Mouse (Mus musculus) lung, postnatal 0 days (tissue): ENCODE measurements at regions not wholly inside any gene's neighbourhood (a gene's known extent, or its start where the extent isn't known, plus 50 kb on each side); places are given as distances from the start of the nearest gene placed in this dataset. TPM values are rescaled to one million over a fixed set of nuclear protein-coding genes. Genes with fewer than 3 reads are reported as not detected.

Source experiments
- ATAC-seq: fragments of 200-750 bp; cut with Nextera tagmentation; 2 replicates; pipeline ENCODE4 v1.8.0; 2017; ENCODE audit warnings: moderate library complexity
- DNase-seq: peaks from one replicate; pipeline ENCODE4 v3.0.0-alpha.2; 2016; ENCODE audit warnings: low spot score
- H3K27ac ChIP-seq: fragments of 300-500 bp; sonication (generic); 2 replicates; pipeline ENCODE4 v1.5.1; 2014; ENCODE audit warnings: antibody characterized with exemption, mild to moderate bottlenecking, low read length, mixed read lengths
- H3K27me3 ChIP-seq: fragments of 300-500 bp; sonication (generic); replicated peaks from 2 replicates; pipeline ENCODE4 v1.6.1; 2014; ENCODE audit warnings: low read length, mixed read lengths; ENCODE audit not compliant: insufficient read depth
- H3K36me3 ChIP-seq: fragments of 300-500 bp; sonication (generic); 2 replicates; pipeline ENCODE4 v1.6.1; 2014; ENCODE audit warnings: low read length, mixed read lengths; ENCODE audit not compliant: insufficient read depth
- H3K4me1 ChIP-seq: fragments of 300-500 bp; sonication (generic); 2 replicates; pipeline ENCODE4 v1.6.1; 2014; ENCODE audit warnings: antibody characterized with exemption, low read depth, low read length, mixed read lengths; ENCODE audit not compliant: insufficient read depth
- H3K4me2 ChIP-seq: fragments of 300-500 bp; sonication (generic); replicated peaks from 2 replicates; pipeline ENCODE4 v1.6.1; 2014; ENCODE audit warnings: low read depth, mild to moderate bottlenecking, low read length, moderate library complexity, mixed read lengths
- H3K4me3 ChIP-seq: fragments of 300-500 bp; sonication (generic); 2 replicates; pipeline ENCODE4 v1.5.1; 2014; ENCODE audit warnings: low read depth, low read length
- H3K9ac ChIP-seq: fragments of 300-500 bp; sonication (generic); replicated peaks from 2 replicates; pipeline ENCODE4 v1.6.1; 2014; ENCODE audit warnings: low read depth, mild to moderate bottlenecking
- H3K9me3 ChIP-seq: fragments of 300-500 bp; sonication (generic); 2 replicates; pipeline ENCODE4 v1.6.1; 2016; ENCODE audit warnings: low read length, mixed read lengths
- CTCF ChIP-seq: IDR thresholded peaks from 2 replicates; pipeline ENCODE4 v1.5.1; 2016; ENCODE audit warnings: antibody characterized with exemption, mild to moderate bottlenecking
- EP300 ChIP-seq: IDR thresholded peaks from 2 replicates; pipeline ENCODE4 v1.6.1; 2016; ENCODE audit warnings: antibody characterized with exemption, mild to moderate bottlenecking, control low read depth
- WGBS: fragments of 180-500 bp; shearing (Covaris S2); extraction: QIAGEN DNeasy Blood & Tissue Kit; methylation state at CpG from one replicate; pipeline ENCODE4 v1.1.7; 2014; 5-methylcytosine and 5-hydroxymethylcytosine counted together
- microRNA-seq: library from miRNA; unstranded; fragments of <30 nt; microRNA quantifications from one replicate; pipeline ENCODE4, GENCODE M21; 2016

DNA sequence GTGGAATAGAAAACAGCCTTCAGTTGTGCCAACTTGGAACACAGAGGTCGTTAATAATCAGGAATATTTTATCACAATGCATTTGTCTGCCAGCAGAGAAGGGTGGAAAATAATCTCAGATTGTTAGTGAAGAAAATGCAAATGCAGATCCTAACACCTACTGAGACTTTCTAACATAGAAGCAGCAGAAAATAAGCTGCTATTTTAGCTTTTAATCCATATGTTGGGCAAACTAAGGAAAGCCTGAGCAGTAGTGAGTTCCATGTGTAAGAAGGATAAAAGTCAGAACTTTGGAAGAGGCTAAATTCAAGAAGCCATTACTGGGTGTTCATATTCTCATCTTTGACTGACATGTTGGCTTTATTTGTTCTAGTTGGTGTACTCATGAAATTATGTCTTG is 119.8 kb upstream of the Sphkap start:
- WGBS = 45% methylated on average over 1 of the region's 1 CpGs
- no peak for ATAC-seq

DNA sequence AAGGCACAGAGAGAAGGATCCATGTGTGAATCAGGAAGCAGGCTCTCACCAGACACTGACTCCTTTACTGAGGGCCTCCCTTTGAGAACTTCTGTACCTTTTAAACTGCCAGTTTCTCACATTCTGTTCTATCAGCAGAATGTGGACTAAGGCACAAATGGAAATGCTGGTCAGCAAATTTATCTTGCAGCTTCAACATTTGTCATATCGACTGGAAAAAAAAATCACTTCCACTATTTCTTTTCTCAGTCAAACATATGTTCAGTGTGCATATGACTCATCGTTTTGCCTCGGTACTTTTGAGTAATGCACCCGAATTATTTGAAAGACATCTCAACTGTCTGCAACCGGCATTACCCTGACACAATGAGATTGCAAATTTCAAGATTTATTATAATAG is 101.4 kb upstream of the Sphkap start:
- no peaks in the 10 kb centered on the region for H3K36me3 ChIP-seq
- H3K4me1 ChIP-seq = no peaks in the 10 kb centered on the region
- H3K27me3 ChIP-seq = no peaks in the 10 kb centered on the region
- H3K27ac ChIP-seq = no peak overlapping the region
- no peak overlapping the region for H3K4me3 ChIP-seq
- WGBS = 68% methylated on average over 5 of the region's 5 CpGs
- H3K9me3 ChIP-seq = no peaks in the 10 kb centered on the region
- no peak overlapping the region for H3K4me2 ChIP-seq
- ATAC-seq (no peak), DNase-seq (no peak)
- H3K9ac ChIP-seq = no peak overlapping the region
- TF ChIP-seq EP300 (no peak), CTCF (no peak)

More for the DNA sequence above, 119.8 kb upstream of the Sphkap start:
- Histone ChIP-seq H3K4me2 (no peak overlapping the region), H3K36me3 (no peaks in the 10 kb centered on the region), H3K4me1 (no peaks in the 10 kb centered on the region), H3K9me3 (no peaks in the 10 kb centered on the region), H3K9ac (no peak overlapping the region), H3K27me3 (no peaks in the 10 kb centered on the region), H3K4me3 (no peak overlapping the region), H3K27ac (no peak overlapping the region)
- DNase-seq = no peak
- TF ChIP-seq EP300 (no peak), CTCF (no peak)

DNA sequence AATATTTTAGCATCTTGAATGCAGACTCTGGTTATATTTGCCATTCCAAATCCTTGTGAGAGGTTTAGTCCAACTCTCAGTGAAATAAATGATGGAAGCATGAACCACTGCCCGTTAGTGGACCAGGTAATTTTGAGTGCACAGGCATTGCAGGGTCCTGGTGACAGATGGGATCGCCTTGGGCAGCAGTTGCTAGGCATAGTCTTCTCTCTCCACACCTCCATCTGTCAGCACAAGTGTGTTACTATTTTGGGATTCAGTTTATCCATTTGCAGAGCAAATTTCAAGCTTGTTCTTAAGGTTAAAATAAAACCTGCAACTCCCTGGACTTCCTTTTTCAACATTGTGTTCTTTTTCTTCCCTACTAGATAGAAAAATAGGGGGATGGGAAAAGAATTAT is 97.4 kb upstream of the Sphkap start:
- DNase-seq (no peak), ATAC-seq (no peak)
- no peak overlapping the region for H3K9ac ChIP-seq
- H3K4me1 ChIP-seq = no peaks in the 10 kb centered on the region
- no peak overlapping the region for H3K27ac ChIP-seq
- H3K4me3 ChIP-seq = no peak overlapping the region
- H3K4me2 ChIP-seq = no peak overlapping the region
- no peaks in the 10 kb centered on the region for H3K9me3 ChIP-seq
- H3K27me3 ChIP-seq = no peaks in the 10 kb centered on the region
- WGBS = 71% methylated on average over 2 of the region's 2 CpGs
- no peak for TF ChIP-seq CTCF
- TF ChIP-seq EP300 = no peak
- no peaks in the 10 kb centered on the region for H3K36me3 ChIP-seq

DNA sequence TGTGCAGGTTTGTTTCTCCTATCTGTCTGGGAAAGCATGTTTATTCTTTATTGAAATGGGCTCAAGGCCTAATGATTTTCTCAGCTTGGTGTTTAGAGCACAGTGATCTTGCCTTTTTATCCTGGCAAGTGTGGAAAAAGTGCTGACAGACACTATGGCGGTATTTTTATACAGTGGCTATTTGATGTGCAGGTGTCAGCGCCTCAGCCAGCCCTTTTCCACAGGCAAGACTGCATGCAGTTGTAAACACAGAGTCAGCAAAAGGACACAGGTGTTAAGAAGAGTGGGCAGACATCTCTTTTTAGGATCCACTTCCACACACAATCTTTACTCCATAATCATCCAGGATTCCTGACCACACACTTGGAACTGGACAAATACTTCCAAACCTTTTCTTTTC is 88.9 kb upstream of the Sphkap start:
- Histone ChIP-seq H3K36me3 (no peaks in the 10 kb centered on the region), H3K4me1 (no peaks in the 10 kb centered on the region), H3K4me3 (no peak overlapping the region), H3K4me2 (no peak overlapping the region), H3K27ac (no peak overlapping the region), H3K9ac (no peak overlapping the region), H3K9me3 (no peaks in the 10 kb centered on the region), H3K27me3 (no peaks in the 10 kb centered on the region)
- 61% methylated on average over 2 of the region's 2 CpGs for WGBS
- ATAC-seq = no peak
- no peak for TF ChIP-seq CTCF
- TF ChIP-seq EP300 = no peak
- no peak for DNase-seq

DNA sequence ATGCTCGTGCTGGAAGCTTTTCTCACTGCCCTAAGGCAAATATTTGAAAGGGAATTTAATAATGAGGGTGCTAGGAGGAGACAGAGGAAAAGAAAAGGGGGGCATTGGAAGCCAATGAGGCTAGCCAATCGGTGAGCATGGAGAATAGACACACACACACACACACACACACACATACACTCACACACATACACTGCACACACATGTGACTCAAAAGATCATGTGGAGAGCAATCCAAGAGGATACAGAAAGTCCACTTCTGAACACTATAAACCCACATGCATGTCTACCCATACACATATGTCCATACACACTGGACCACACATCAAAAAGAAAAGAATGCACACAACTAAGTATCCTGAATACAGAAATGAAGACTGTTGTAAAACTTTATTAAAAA is 88.4 kb upstream of the Sphkap start:
- Histone ChIP-seq H3K9ac (no peak overlapping the region), H3K27ac (no peak overlapping the region), H3K4me3 (no peak overlapping the region), H3K4me1 (no peaks in the 10 kb centered on the region), H3K27me3 (no peaks in the 10 kb centered on the region), H3K9me3 (no peaks in the 10 kb centered on the region), H3K36me3 (no peaks in the 10 kb centered on the region), H3K4me2 (no peak overlapping the region)
- 44% methylated on average over 2 of the region's 2 CpGs for WGBS
- DNase-seq = no peak
- no peak for TF ChIP-seq EP300
- TF ChIP-seq CTCF = no peak
- ATAC-seq = no peak

DNA sequence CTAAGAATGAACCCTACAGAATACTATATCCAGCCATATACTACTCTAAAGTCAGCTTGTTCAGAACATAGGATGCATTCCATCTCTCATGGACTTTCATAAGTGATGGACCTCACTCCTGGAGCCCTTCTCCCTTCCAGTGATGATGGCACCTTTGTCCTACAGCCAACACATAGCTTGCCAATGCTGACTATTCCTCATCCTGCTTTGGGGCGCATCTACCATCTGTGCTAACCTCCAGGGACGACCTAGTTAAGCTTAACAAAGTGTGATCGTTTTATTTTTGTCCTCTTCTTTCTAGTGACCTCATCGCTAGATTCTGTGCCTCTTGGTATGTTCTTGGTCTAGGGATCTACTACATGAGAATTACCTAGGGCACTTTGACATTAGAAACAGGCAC is 87.0 kb upstream of the Sphkap start:
- no peak overlapping the region for H3K27ac ChIP-seq
- no peak for TF ChIP-seq CTCF
- no peak for TF ChIP-seq EP300
- no peaks in the 10 kb centered on the region for H3K4me1 ChIP-seq
- no peak overlapping the region for H3K4me3 ChIP-seq
- DNase-seq = no peak
- no peak overlapping the region for H3K9ac ChIP-seq
- 73% methylated on average over 4 of the region's 4 CpGs for WGBS
- H3K4me2 ChIP-seq = no peak overlapping the region
- H3K27me3 ChIP-seq = no peaks in the 10 kb centered on the region
- no peaks in the 10 kb centered on the region for H3K9me3 ChIP-seq
- H3K36me3 ChIP-seq = no peaks in the 10 kb centered on the region
- no peak for ATAC-seq

DNA sequence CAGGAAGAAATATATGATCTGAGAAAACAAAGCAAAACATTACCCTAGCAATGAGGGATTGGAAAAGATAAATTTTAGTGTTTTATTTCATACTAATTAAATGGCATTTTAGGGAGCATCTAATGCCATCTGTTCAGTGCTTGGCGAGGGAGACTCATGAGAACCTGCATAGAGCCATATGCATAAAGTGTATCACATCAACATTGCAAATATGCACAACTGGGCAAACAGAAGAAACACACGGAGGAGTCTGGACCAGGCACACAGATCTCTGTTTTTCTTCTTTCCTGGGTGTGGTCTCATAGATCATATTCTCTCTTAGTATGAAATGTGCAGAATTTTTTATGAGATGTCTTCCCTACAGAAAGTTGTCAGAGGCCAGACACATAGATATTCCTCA is 71.1 kb upstream of the Sphkap start:
- Histone ChIP-seq H3K36me3 (no peaks in the 10 kb centered on the region), H3K4me2 (no peak overlapping the region), H3K4me3 (no peak overlapping the region), H3K9ac (no peak overlapping the region), H3K27ac (no peak overlapping the region), H3K4me1 (no peaks in the 10 kb centered on the region), H3K9me3 (no peaks in the 10 kb centered on the region), H3K27me3 (no peaks in the 10 kb centered on the region)
- WGBS = 73% methylated on average over 2 of the region's 2 CpGs
- TF ChIP-seq EP300 (no peak), CTCF (no peak)
- DNase-seq (no peak), ATAC-seq (no peak)

Small RNA genes lying in the stretch of these regions (microRNA-seq; reads per million reads assigned to microRNA genes)
- not detected for gene Gm25754
